Mouse (Mus musculus) liver, adult 2 months (tissue): Measurements from ENCODE around the gene Arl2bp. TPM values are rescaled to one million over a fixed set of nuclear protein-coding genes. Genes with fewer than 3 reads are reported as not detected.

ENCODE experiments used
- DNase-seq: peaks from one replicate; pipeline ENCODE4 v3.0.0-alpha.2; 2011; ENCODE audit warnings: low read depth, low spot score; ENCODE audit errors: extremely low read depth
- H3K27ac ChIP-seq: fragments of 200-500 bp; replicated peaks from 2 replicates; pipeline ENCODE4 v1.5.1; 2012; ENCODE audit warnings: low read depth, mild to moderate bottlenecking, control low read depth, inconsistent platforms, low read length; ENCODE audit not compliant: insufficient read depth
- H3K27me3 ChIP-seq: fragments of 200-500 bp; 2 replicates; pipeline ENCODE4 v1.6.1; 2012; ENCODE audit warnings: mild to moderate bottlenecking, moderate library complexity, low read length, inconsistent platforms; ENCODE audit not compliant: control insufficient read depth, insufficient read depth
- H3K36me3 ChIP-seq: fragments of 200-500 bp; 2 replicates; pipeline ENCODE4 v1.6.1; 2012; ENCODE audit warnings: low read length, inconsistent platforms; ENCODE audit not compliant: control insufficient read depth, insufficient read depth
- H3K4me1 ChIP-seq: fragments of 200-500 bp; 2 replicates; pipeline ENCODE4 v1.6.1; 2011; ENCODE audit warnings: low read length; ENCODE audit not compliant: control insufficient read depth, insufficient read depth
- H3K4me3 ChIP-seq: fragments of 200-500 bp; 2 replicates; pipeline ENCODE4 v1.5.1; 2011; ENCODE audit warnings: low read depth, mild to moderate bottlenecking, control low read depth, low read length, moderate library complexity; ENCODE audit not compliant: insufficient read depth
- H3K79me2 ChIP-seq: fragments of 200-500 bp; 2 replicates; pipeline ENCODE4 v1.6.1; 2012; ENCODE audit warnings: inconsistent platforms, mild to moderate bottlenecking, low read length, moderate library complexity; ENCODE audit not compliant: control insufficient read depth, insufficient read depth
- H3K9ac ChIP-seq: fragments of 200-500 bp; 2 replicates; pipeline ENCODE4 v1.6.1; 2012; ENCODE audit warnings: low read depth, mild to moderate bottlenecking, control low read depth, inconsistent platforms, low read length
- CTCF ChIP-seq: fragments of 200-500 bp; IDR thresholded peaks from 2 replicates; pipeline ENCODE4 v1.5.1; 2011; ENCODE audit warnings: low read depth, low read length, control low read depth
- POLR2A ChIP-seq: fragments of 200-500 bp; IDR thresholded peaks from 2 replicates; pipeline ENCODE4 v1.6.1; 2011; ENCODE audit warnings: low read length, control low read depth; ENCODE audit not compliant: insufficient read depth; ENCODE audit errors: extremely low read depth
- WGBS: fragments of 180-500 bp; shearing (Covaris S2); methylation state at CpG from one replicate; pipeline ENCODE4 v1.1.7; 2018; 5-methylcytosine and 5-hydroxymethylcytosine counted together
- polyA plus RNA-seq: library from polyadenylated mRNA; depleted of rRNA; stranded (reverse); fragments of >200 nt; gene quantifications from 2 replicates; pipeline ENCODE4 v1.2.3, GENCODE M21; 2012; rRNA removed
- total RNA-seq: library from RNA; depleted of rRNA; stranded (reverse); fragments of >200 nt; gene quantifications from 2 replicates; pipeline ENCODE4 v1.2.3, GENCODE M21; 2014; rRNA removed

Gene Arl2bp
- total RNA-seq (4.2 and 4.8 TPM in 2 replicates), polyA plus RNA-seq (5.9 and 7.7 TPM in 2 replicates)

- H3K27ac ChIP-seq, result no peak within 1 kb of the TSS
- no peaks in the 10 kb centered on the region for H3K27me3 ChIP-seq
- peak; percentile 70 for DNase-seq
- 2% methylated on average over 74 of the region's 74 CpGs for WGBS
- H3K4me3 ChIP-seq, result peak within 1 kb of the TSS; percentile 80
- TF ChIP-seq CTCF (no peak), POLR2A (no peak)
- H3K4me1 ChIP-seq, result peaks cover 2% of the 10 kb centered on the region; the same call in 1 of the 2 replicates
- no peaks in the 10 kb centered on the region for H3K79me2 ChIP-seq
- peak within 1 kb of the TSS; percentile 77 for H3K9ac ChIP-seq
- no peaks in the 10 kb centered on the region for H3K36me3 ChIP-seq
Measured at GRCm38 (mm10) chr8:94666456-94667308, at the start of gene Arl2bp. TSS of gene Arl2bp (plus strand) at chr8:94666600.

GRCm38 (mm10) chr8:94624885-94625284 lies 41.5 kb upstream of the Arl2bp start:
- WGBS, result 98% methylated on average over 1 of the region's 1 CpGs
- no peak for DNase-seq

GRCm38 (mm10) chr8:94633564-94634194 lies 32.7 kb upstream of the Arl2bp start:
- no peak overlapping the region for H3K9ac ChIP-seq
- H3K4me1 ChIP-seq, result no peaks in the 10 kb centered on the region
- 76% methylated on average over 2 of the region's 2 CpGs for WGBS
- peaks cover 57% of the 10 kb centered on the region for H3K36me3 ChIP-seq
- no peaks in the 10 kb centered on the region for H3K79me2 ChIP-seq
- H3K27ac ChIP-seq, result no peak overlapping the region
- no peak for TF ChIP-seq CTCF
- no peak for TF ChIP-seq POLR2A
- DNase-seq, result no peak
- H3K4me3 ChIP-seq, result no peak overlapping the region
- no peaks in the 10 kb centered on the region for H3K27me3 ChIP-seq

More at GRCm38 (mm10) chr8:94624885-94625284, 41.5 kb upstream of the Arl2bp start:
- peaks cover 4% of the 10 kb centered on the region; the same call in 1 of the 2 replicates for H3K79me2 ChIP-seq
- no peak overlapping the region for H3K27ac ChIP-seq
- no peaks in the 10 kb centered on the region for H3K4me1 ChIP-seq
- H3K27me3 ChIP-seq, result no peaks in the 10 kb centered on the region
- H3K36me3 ChIP-seq, result peaks cover 17% of the 10 kb centered on the region
- H3K9ac ChIP-seq, result no peak overlapping the region
- TF ChIP-seq POLR2A (no peak), CTCF (no peak)
- H3K4me3 ChIP-seq, result no peak overlapping the region

- TF ChIP-seq CTCF, result no peak
- TF ChIP-seq POLR2A, result no peak
- H3K79me2 ChIP-seq, result no peaks in the 10 kb centered on the region
- H3K27ac ChIP-seq, result no peak overlapping the region
- peaks cover 62% of the 10 kb centered on the region for H3K36me3 ChIP-seq
- H3K27me3 ChIP-seq, result no peaks in the 10 kb centered on the region
- H3K4me3 ChIP-seq, result no peak overlapping the region
- no peak overlapping the region for H3K9ac ChIP-seq
- no peaks in the 10 kb centered on the region for H3K4me1 ChIP-seq
- peak; percentile 17 for DNase-seq
Measured at GRCm38 (mm10) chr8:94634211-94634610, 32.2 kb upstream of the Arl2bp start.

GRCm38 (mm10) chr8:94641183-94641582 lies 25.2 kb upstream of the Arl2bp start:
- DNase-seq, result no peak

GRCm38 (mm10) chr8:94641938-94642337 lies 24.5 kb upstream of the Arl2bp start:
- Histone ChIP-seq H3K4me1 (no peaks in the 10 kb centered on the region), H3K79me2 (no peaks in the 10 kb centered on the region), H3K27me3 (no peaks in the 10 kb centered on the region), H3K27ac (no peak overlapping the region), H3K4me3 (no peak overlapping the region), H3K9ac (no peak overlapping the region), H3K36me3 (peaks cover 73% of the 10 kb centered on the region)
- no peak for DNase-seq
- TF ChIP-seq POLR2A (no peak), CTCF (no peak)
- 91% methylated on average over 3 of the region's 3 CpGs for WGBS

More at GRCm38 (mm10) chr8:94641183-94641582, 25.2 kb upstream of the Arl2bp start:
- 81% methylated on average over 2 of the region's 2 CpGs for WGBS
- H3K4me1 ChIP-seq, result no peaks in the 10 kb centered on the region
- no peak overlapping the region for H3K27ac ChIP-seq
- peaks cover 72% of the 10 kb centered on the region for H3K36me3 ChIP-seq
- TF ChIP-seq CTCF (no peak), POLR2A (no peak)
- H3K27me3 ChIP-seq, result no peaks in the 10 kb centered on the region
- H3K9ac ChIP-seq, result no peak overlapping the region
- H3K4me3 ChIP-seq, result no peak overlapping the region
- H3K79me2 ChIP-seq, result no peaks in the 10 kb centered on the region
